Mouse (Mus musculus): ENCODE measurements at regions not wholly inside any gene's neighbourhood (a gene's known extent, or its start where the extent isn't known, plus 50 kb on each side); places are given as distances from the start of the nearest gene placed in this dataset.

DNA sequence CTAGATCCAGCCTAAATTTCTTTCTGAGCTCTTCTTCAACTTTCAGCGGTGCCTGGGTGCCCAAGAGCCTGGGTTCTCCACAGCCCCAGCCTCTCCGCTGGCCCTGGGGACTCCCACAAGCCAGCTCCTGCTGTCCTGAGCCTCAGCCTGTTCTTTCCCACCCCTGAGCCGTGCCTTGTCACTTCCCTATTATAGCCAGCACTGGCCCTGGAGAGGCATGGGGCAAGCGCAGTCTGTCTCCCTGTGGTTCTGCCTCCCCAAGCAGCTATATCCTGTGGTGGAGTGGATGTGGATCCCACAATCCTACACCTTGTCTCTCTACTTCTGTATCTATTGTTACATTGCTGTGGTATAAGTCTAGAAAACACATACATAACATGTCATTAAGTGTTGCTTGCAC is 128.6 kb upstream of the Hgf start:
- DNase-seq (ENCODE audit: low spot score): no peak

DNA sequence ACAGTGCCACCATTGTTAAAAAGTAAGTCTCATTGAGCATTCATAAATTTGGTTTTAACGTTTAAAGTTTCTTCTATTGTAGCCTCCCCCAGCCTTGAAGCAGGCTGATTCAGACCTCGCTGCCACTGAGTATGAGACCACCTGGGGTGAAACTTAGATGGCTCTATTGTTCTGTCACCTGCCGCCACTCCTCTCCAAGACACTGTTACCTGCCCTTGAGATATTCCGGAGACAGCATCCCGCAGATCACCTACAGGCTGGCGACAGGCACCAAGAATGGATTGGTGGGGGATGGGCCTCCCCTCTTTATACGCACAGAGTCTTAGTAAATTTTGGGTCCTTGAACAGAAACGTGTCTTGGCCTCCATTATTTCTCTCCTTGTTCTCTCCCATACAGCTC is 128.0 kb upstream of the Hgf start:
- no peak for DNase-seq (ENCODE audit: low spot score)

DNA sequence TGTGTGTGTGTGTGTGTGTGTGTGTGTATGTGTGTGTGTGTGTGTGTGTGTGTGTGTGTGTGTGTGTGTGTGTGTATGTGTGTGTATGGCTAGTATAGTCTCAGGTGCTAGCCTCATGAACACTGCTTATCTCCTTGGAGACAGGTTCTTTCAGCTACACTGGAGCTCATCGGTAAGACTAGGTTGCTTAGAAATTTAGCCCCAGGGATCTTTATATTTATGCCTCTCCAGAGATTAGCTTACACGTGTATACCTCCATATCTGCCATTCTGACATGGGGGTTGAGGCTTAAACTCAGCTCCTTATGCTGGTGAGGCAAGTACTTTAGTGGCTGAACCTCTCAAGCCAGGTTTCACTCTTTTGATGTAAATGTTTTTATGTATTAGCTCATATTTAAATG is 127.0 kb upstream of the Hgf start:
- no peak for DNase-seq (ENCODE audit: low spot score)

DNA sequence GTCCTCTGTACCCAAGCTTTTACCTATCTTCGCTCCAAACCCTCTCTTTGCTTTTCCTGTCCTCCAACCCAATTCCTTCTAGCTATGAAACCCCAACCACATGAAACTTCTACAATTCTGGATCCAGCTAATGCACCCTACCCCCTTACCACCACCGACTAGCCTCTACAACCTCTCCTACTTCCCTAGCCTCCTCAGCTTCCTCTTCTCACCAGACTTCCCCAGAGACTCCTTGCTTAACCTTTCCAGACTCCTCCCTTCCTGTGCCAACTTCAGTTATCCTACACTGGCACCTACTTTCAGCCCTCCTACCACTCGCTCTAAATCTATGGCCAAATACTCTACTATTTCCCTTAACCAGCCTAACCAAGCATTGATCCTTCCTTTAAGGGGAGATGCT is 118.7 kb upstream of the Hgf start:
- DNase-seq (ENCODE audit: low spot score): no peak

DNA sequence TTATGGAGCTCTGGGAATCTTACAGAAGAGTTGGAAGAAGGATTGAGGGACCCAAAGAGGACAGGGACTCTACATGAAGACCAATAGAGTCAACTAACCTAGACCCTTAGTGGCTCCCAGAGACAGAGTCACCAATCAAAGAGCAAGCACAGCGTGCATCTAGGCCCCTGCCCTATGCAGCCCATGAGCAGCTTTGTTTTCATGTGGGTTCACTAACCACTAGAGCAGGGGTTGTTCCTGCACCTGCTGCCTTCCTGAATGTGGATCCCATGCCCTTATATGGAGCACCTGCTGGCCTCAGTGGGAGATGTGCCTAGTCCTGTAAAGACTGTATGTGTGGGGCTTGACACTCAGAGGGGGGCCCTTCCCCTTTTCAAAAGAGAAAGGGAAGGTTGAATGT is 108.2 kb upstream of the Hgf start:
- no peak for DNase-seq (ENCODE audit: low spot score)

DNA sequence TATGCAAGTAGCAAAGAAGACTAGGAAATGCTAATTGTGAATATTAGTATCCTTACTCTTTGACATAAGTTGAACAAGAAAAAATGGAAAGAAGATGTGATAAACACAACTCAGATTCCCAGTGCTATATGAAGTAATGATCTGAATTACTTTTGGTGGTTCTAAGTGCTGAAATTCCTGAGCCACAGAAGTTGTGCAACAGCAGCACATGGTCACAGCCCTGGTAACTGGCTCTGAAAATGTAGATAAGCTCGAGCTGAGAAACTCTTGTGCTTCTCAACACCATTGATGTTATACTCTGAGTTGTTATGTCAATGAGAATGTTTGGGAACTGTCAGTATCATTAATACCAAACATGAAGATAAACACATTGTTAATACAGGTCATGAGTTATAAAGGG is 106.3 kb upstream of the Hgf start:
- DNase-seq (ENCODE audit: low spot score): no peak

DNA sequence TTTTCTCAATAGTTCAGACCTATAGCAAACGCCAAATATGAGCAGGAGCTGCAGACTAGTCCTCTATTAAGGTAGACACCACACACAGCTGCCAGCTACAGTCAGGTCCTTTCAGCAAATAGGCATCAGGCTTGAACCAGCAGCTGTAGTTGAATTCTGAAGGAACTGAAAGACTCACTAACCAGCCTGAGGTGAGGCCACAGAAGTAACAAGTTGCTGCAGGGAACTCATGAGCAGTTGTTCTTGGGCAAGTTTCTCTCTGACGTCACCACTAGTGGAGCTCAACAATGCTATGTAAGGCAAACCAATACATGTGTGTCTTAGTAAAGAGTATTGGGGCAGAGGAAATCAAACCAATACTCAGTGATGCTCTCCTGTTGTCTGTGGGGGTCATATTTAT is 91.5 kb upstream of the Hgf start:
- no peak for DNase-seq (ENCODE audit: low spot score)

DNA sequence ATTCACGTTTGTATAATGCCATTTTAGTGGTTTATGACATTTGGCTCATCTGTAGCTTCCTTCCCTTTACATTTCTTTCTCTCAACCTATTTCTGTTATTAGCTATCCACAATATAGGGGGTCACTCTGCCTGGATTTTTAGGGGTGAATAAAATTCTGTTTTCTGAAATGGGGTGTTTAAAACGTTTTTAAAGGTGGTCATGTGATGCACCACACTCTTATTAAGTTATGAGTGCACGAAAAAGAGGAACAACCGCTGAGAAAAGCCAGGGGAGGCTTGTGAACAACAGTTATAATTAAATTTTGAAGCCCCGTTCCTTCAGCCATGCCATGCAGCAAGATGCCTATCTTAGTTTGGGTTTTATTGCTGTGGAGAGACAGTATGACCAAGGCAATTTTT is 87.0 kb upstream of the Hgf start:
- DNase-seq (ENCODE audit: low spot score): no peak

DNA sequence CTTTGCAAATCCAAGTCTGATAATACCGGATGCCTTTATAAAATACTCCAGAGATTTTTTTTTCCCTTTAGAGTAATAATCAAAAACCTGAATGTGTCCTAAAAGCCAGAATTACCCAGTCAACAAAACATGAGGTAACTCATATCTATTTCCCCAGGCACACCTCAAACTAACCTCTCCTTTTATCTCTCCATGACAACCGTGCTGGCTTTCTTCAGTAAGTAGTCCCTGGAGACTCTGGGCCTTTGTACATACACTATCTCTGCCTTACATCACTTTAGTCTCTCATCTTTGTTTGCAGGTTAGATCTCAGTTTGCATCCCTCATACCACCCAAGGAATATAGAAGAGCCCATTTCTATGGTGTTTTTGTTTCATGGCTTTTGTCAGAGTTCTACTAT is 84.7 kb upstream of the Hgf start:
- DNase-seq (ENCODE audit: low spot score): no peak

DNA sequence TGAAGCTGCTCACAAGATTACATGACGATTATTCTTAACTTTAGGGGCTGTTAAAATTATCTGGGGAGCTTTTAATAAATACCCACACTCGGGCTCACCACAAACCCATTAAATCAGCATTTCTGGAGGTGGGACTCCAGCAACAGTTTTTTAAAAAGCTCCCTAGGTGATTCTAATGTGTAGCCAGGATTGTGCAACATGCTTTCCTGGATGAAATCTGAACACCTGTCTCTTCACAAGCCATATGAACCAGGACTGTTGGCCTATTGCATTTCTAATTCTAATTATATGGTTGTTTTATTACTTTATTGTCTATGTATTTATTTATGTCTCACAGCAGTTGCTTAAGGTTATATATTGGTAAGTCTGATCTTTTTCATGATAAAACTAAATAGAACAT is 84.1 kb upstream of the Hgf start:
- DNase-seq (ENCODE audit: low spot score): no peak

DNA sequence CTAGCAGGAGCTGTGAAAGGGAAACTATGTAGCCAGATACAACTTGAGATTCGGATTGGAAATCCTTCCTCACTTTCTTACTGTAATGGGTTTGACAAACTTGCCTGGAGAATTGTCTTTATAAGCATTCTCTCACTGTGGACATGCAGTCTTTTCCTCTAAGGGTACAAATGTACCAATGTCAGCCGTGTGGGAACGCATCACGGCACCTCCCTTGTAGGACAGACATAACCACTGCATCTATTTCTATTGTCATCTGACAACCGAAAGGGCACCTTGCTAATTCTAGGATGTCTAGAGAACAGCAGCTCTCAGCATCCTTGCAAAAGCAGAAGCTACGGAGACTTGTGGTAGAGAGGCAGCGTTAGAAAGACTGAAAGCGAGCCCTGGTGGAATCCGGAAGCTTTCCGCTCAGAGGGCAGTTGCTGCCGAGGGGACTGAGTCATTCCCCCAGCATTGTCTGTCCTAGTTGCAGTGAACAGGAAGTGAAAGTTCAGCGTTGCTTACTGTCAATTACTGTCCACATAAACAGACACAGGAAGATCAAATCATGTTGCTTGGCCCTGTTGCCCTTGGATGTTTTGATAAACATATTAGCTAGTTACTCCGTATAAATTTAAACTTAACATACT is 83.5 kb upstream of the Hgf start:
- DNase-seq (ENCODE audit: low spot score): peak; percentile 41

DNA sequence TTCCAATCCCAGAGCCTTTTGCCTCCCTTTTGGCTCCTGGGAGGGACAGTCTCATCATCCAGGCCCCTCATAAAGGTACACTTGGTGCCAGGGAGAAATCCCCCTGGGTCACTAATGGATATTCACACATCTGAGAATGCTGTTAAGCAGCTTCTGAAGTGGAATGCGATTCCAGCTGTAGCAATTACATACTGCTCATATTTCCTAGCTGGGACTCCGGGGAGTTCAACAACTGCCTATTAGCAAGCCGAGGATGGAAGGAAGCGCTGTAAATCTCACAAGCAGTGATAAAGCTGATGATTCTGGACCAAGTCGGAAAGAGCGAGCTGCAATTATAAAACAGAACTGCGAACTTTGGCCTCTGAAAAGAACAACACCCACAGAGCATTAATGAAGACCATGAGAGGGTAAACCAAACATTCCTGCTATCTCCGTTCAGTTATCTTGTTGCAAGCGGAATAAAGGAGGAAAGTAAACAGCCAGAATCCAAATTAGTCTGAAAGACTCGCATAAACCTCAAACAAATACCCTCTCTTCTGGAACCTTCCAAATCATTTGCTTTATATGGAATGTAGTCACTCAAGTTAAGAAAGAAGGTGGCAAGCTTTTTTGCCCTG is 82.8 kb upstream of the Hgf start:
- peak; percentile 6 for DNase-seq (ENCODE audit: low spot score)

DNA sequence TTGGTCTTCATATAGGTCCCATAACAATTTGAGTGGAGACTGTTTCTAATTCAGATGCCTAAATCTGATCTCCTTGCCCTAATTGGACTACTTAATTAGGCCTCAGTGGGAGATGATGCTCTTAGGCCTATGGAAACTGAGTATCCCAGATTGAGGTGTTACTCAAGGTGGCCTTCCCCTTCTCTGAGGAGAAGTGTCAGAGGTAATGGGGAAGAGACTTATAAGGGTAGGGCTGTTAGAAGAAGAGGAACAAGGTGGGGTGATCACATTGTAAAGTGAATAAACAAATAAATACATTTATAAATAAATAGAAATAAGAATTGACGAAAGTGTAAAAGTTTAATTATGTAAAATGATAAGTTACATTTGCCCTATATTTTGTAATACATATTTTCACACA is 65.3 kb upstream of the Hgf start:
- DNase-seq (ENCODE audit: low spot score): no peak

DNA sequence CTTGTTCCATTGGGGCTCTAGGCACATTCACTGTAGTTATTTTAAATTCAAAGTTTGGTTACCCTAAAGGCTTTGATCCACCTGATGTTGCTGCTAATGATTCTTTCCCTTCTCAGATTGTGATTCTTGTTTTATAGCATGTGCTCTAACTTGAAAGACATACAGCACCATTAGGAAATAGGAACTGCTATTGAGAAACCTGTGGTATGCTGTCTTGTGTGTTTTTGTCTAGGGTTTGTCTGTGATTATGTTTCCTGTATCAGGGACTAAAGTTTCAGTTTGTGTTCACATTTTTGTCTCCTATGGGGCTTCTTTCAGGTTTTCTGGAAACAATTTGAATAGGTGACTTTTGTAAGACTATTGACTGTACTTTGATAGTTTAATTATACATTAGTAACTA is 63.5 kb upstream of the Hgf start:
- no peak for DNase-seq (ENCODE audit: low spot score)

DNA sequence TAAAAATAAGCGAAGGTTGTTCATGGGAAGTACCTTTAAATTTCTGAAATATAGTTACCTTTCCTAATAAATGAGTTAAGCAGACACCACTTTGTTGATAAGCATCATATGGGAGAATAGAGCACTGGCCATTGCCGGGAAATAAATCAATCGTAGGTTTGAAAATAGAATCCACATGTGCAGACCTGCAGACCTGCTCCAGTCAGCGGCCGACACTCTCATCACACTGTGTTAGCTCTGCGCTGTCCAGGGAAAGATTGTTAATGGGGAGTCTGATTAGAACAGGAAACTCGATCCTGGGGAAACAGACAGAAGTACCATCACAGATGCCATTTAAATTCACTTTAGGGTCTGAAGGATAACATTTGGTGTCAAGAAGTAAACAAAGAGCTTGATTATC is 53.4 kb upstream of the Hgf start:
- no peak for DNase-seq (ENCODE audit: low spot score)

Measured in gastrocnemius, adult 18-20 months (tissue).